Mouse (Mus musculus): Measurements from ENCODE around the gene Nostrin. TPM values are rescaled to one million over a fixed set of nuclear protein-coding genes. Genes with fewer than 3 reads are reported as not detected.

The Nostrin gene
- polyA plus RNA-seq, 1 experiment from 2014 or later: 1.6 TPM

DNA sequence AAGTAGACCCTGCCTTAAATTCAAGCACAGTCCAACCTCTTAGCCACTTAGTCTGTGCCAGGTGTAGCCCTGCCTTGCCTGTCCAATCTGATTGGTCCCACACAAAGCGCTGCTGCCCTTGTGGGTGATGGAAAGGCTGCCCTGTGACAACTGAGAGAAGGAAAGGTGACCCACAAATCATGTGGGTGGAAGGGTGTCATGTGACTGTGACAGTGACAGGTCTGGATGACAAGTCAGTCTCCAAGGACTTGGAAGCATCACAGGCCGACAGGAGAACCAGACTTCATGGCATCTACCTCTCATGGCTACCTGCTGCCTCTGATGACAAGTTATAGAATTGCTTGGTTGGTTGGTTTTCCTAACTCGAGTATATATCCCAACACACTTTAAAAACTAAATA lies 32.1 kb upstream of the Nostrin start:
- no peak overlapping the region for H3K27ac ChIP-seq (replicated peaks; ENCODE audit: low read depth, low read length)
- no peaks in the 10 kb centered on the region for H3K9me3 ChIP-seq (ENCODE audit: control insufficient read depth, low read length)
- H3K4me3 ChIP-seq (ENCODE audit: low read depth, low read length): no peak overlapping the region
- DNase-seq (ENCODE audit: low spot score) (no peak), ATAC-seq (ENCODE audit: insufficient number of reproducible peaks, low FRiP score, low TSS enrichment, low read depth) (no peak)
- H3K4me1 ChIP-seq (ENCODE audit: control insufficient read depth, insufficient read depth, low read length): no peaks in the 10 kb centered on the region
- H3K27me3 ChIP-seq (ENCODE audit: control insufficient read depth, insufficient read depth, low read length): no peaks in the 10 kb centered on the region
- no peak overlapping the region for H3K4me2 ChIP-seq (ENCODE audit: low read depth, severe bottlenecking)
- 76% methylated on average over 3 of the region's 3 CpGs for WGBS
- no peaks in the 10 kb centered on the region for H3K36me3 ChIP-seq (ENCODE audit: control insufficient read depth, insufficient read depth, low read length)
- H3K9ac ChIP-seq (ENCODE audit: low read length): no peak overlapping the region

GRCm38 (mm10) chr2:69104511-69105145 lies 31.0 kb upstream of the Nostrin start:
- H3K9me3 ChIP-seq (ENCODE audit: control insufficient read depth, low read length): no peaks in the 10 kb centered on the region
- H3K27ac ChIP-seq (replicated peaks; ENCODE audit: low read depth, low read length): no peak overlapping the region
- DNase-seq (ENCODE audit: low spot score) (no peak), ATAC-seq (ENCODE audit: insufficient number of reproducible peaks, low FRiP score, low TSS enrichment, low read depth) (no peak)
- H3K4me1 ChIP-seq (ENCODE audit: control insufficient read depth, insufficient read depth, low read length): no peaks in the 10 kb centered on the region
- no peaks in the 10 kb centered on the region for H3K27me3 ChIP-seq (ENCODE audit: control insufficient read depth, insufficient read depth, low read length)
- no peak overlapping the region for H3K9ac ChIP-seq (ENCODE audit: low read length)
- no peaks in the 10 kb centered on the region for H3K36me3 ChIP-seq (ENCODE audit: control insufficient read depth, insufficient read depth, low read length)
- H3K4me3 ChIP-seq (ENCODE audit: low read depth, low read length): no peak overlapping the region
- WGBS: 78% methylated on average over 10 of the region's 10 CpGs
- no peak overlapping the region for H3K4me2 ChIP-seq (ENCODE audit: low read depth, severe bottlenecking)

DNA sequence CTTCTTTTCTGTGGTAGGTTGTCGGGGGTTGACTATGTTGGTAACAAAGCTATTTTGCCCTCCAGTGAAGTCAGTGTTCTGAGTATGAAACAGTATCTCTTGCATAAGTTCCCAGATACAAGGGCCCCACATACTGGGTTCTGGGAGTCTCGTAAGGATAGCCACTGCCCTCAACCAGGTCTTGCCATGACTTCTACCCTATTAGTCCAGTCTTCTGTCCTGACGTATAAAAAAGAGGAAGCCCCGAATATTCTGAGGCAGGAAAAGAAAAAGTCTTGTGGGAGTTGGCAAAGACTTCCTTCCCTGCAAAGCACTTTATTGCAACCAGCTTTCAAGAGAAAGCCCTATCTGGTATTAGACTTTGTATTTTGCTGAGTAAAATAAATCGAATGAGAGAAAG lies 26.4 kb upstream of the Nostrin start:
- Histone ChIP-seq H3K9me3 (ENCODE audit: control insufficient read depth, low read length) (no peaks in the 10 kb centered on the region), H3K4me3 (ENCODE audit: low read depth, low read length) (no peak overlapping the region), H3K36me3 (ENCODE audit: control insufficient read depth, insufficient read depth, low read length) (no peaks in the 10 kb centered on the region), H3K27me3 (ENCODE audit: control insufficient read depth, insufficient read depth, low read length) (no peaks in the 10 kb centered on the region), H3K9ac (ENCODE audit: low read length) (no peak overlapping the region), H3K27ac (replicated peaks; ENCODE audit: low read depth, low read length) (no peak overlapping the region), H3K4me1 (ENCODE audit: control insufficient read depth, insufficient read depth, low read length) (no peaks in the 10 kb centered on the region), H3K4me2 (ENCODE audit: low read depth, severe bottlenecking) (no peak overlapping the region)
- no peak for DNase-seq (ENCODE audit: low spot score)
- 82% methylated on average over 5 of the region's 5 CpGs for WGBS
- ATAC-seq (ENCODE audit: insufficient number of reproducible peaks, low FRiP score, low TSS enrichment, low read depth): no peak

- Histone ChIP-seq H3K27me3 (ENCODE audit: control insufficient read depth, insufficient read depth, low read length) (no peaks in the 10 kb centered on the region), H3K4me3 (ENCODE audit: low read depth, low read length) (no peak overlapping the region), H3K36me3 (ENCODE audit: control insufficient read depth, insufficient read depth, low read length) (no peaks in the 10 kb centered on the region), H3K27ac (replicated peaks; ENCODE audit: low read depth, low read length) (no peak overlapping the region), H3K9me3 (ENCODE audit: control insufficient read depth, low read length) (no peaks in the 10 kb centered on the region), H3K4me1 (ENCODE audit: control insufficient read depth, insufficient read depth, low read length) (no peaks in the 10 kb centered on the region), H3K4me2 (ENCODE audit: low read depth, severe bottlenecking) (no peak overlapping the region), H3K9ac (ENCODE audit: low read length) (no peak overlapping the region)
- WGBS: 77% methylated on average over 7 of the region's 7 CpGs
- ATAC-seq (ENCODE audit: insufficient number of reproducible peaks, low FRiP score, low TSS enrichment, low read depth) (no peak), DNase-seq (ENCODE audit: low spot score) (no peak)
Observed at GRCm38 (mm10) chr2:69109710-69110109, 25.9 kb upstream of the Nostrin start.

DNA sequence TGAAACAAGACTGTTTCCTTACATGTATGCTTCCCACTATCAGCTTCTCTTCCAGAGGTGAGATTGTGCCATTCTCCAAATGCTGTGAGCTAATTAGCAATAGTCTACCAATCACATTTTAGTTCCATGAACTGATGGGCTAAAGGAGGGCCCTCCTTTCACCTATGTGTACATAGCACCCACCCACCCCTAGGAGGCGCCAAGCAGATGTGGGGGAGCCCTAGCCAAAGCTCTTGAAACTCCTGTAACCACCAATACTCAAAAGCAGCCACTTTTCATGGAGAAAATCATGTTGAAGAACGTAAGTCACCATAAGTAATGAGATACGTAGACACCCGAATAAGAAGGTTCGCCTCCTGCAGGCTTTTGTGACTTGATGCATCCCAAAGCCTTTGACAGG lies 23.0 kb upstream of the Nostrin start:
- no peak overlapping the region for H3K4me2 ChIP-seq (ENCODE audit: low read depth, severe bottlenecking)
- WGBS: 93% methylated on average over 5 of the region's 5 CpGs
- H3K4me1 ChIP-seq (ENCODE audit: control insufficient read depth, insufficient read depth, low read length): no peaks in the 10 kb centered on the region
- H3K4me3 ChIP-seq (ENCODE audit: low read depth, low read length): no peak overlapping the region
- no peak overlapping the region for H3K9ac ChIP-seq (ENCODE audit: low read length)
- ATAC-seq (ENCODE audit: insufficient number of reproducible peaks, low FRiP score, low TSS enrichment, low read depth): no peak
- H3K9me3 ChIP-seq (ENCODE audit: control insufficient read depth, low read length): no peaks in the 10 kb centered on the region
- DNase-seq (ENCODE audit: low spot score): no peak
- no peak overlapping the region for H3K27ac ChIP-seq (replicated peaks; ENCODE audit: low read depth, low read length)
- H3K36me3 ChIP-seq (ENCODE audit: control insufficient read depth, insufficient read depth, low read length): no peaks in the 10 kb centered on the region
- H3K27me3 ChIP-seq (ENCODE audit: control insufficient read depth, insufficient read depth, low read length): no peaks in the 10 kb centered on the region

DNA sequence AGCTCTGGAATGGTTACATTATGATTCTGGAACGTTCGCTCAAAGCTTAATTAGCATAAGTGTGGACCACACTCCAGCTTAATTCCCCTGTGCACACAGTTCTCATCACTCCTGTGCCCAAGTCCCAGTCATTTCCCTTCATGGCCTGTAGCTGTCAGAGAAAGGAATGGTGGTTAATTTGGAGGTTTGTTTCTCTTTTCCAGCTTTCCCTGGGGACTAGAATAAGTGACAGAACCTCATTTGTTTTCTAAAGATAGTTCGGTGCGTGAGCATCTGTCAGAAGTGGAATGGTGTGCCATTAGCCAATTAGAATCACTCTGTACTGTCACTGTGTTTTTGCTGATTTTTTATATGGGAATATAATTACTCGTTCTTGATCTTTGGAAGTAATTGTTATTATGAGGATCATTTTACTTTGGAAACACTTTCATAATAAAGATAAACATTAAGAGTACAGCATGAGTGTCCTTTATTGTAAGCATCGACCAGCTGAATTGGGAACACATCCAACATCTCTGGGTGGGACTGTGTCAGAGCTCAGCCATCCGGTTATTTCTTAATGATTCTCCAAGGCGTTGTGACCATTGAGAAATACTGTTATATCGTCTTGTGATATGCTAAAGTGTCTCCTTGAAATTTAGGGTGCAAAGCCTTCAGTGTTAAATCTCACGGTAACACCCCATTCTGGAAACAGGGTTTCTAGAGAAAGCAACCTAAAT lies 21.6 kb upstream of the Nostrin start:
- ATAC-seq (ENCODE audit: insufficient number of reproducible peaks, low FRiP score, low TSS enrichment, low read depth): no peak
- H3K4me2 ChIP-seq (ENCODE audit: low read depth, severe bottlenecking): no peak overlapping the region
- H3K36me3 ChIP-seq (ENCODE audit: control insufficient read depth, insufficient read depth, low read length): no peaks in the 10 kb centered on the region
- H3K4me3 ChIP-seq (ENCODE audit: low read depth, low read length): no peak overlapping the region
- H3K4me1 ChIP-seq (ENCODE audit: control insufficient read depth, insufficient read depth, low read length): no peaks in the 10 kb centered on the region
- H3K9ac ChIP-seq (ENCODE audit: low read length): no peak overlapping the region
- 90% methylated on average over 10 of the region's 10 CpGs for WGBS
- H3K9me3 ChIP-seq (ENCODE audit: control insufficient read depth, low read length): no peaks in the 10 kb centered on the region
- no peak overlapping the region for H3K27ac ChIP-seq (replicated peaks; ENCODE audit: low read depth, low read length)
- no peak for DNase-seq (ENCODE audit: low spot score)
- no peaks in the 10 kb centered on the region for H3K27me3 ChIP-seq (ENCODE audit: control insufficient read depth, insufficient read depth, low read length)

DNA sequence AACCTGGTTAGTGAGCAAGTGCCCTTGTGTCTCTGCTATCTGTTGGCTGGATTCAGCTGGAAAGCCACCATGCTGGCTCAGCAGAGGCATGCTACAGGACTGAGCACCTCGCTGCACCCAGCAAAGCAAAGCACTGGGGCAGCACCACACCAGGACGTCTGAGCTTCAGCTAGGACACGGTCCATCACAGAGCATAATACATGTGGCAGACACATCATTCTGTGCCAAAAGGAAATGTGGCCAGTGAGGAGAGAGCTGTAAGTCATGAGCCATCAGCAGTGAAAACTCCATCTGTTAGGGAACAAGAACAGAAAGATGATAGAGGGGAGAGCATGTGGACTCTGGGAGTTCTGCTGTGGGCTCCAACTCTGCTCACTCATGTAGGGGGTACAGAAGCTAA lies 19.7 kb upstream of the Nostrin start:
- ATAC-seq (ENCODE audit: insufficient number of reproducible peaks, low FRiP score, low TSS enrichment, low read depth) (no peak), DNase-seq (ENCODE audit: low spot score) (no peak)
- no peaks in the 10 kb centered on the region for H3K36me3 ChIP-seq (ENCODE audit: control insufficient read depth, insufficient read depth, low read length)
- no peak overlapping the region for H3K4me3 ChIP-seq (ENCODE audit: low read depth, low read length)
- no peaks in the 10 kb centered on the region for H3K9me3 ChIP-seq (ENCODE audit: control insufficient read depth, low read length)
- H3K27ac ChIP-seq (replicated peaks; ENCODE audit: low read depth, low read length): no peak overlapping the region
- no peak overlapping the region for H3K9ac ChIP-seq (ENCODE audit: low read length)
- H3K27me3 ChIP-seq (ENCODE audit: control insufficient read depth, insufficient read depth, low read length): no peaks in the 10 kb centered on the region
- H3K4me2 ChIP-seq (ENCODE audit: low read depth, severe bottlenecking): no peak overlapping the region
- WGBS: 93% methylated on average over 3 of the region's 3 CpGs
- no peaks in the 10 kb centered on the region for H3K4me1 ChIP-seq (ENCODE audit: control insufficient read depth, insufficient read depth, low read length)

DNA sequence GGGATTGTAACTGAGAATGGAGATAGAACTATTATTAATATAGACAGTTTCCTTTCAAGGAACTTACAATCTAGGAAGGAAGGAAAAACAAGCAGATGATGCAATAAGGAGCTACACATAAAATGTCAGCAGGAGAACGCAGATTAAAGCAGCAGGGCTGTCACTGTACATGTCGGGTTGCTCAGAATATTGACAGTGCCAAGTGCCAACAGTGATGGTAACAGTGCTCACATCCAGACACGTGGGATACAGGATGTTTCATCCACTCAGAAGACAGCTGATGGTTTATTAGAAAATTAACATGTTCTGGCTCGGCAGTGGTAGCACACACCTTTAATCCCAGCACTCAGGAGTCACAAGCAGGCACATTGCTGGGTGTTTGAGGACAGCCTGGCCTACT lies 18.8 kb upstream of the Nostrin start:
- Histone ChIP-seq H3K9ac (ENCODE audit: low read length) (no peak overlapping the region), H3K27ac (replicated peaks; ENCODE audit: low read depth, low read length) (no peak overlapping the region), H3K4me1 (ENCODE audit: control insufficient read depth, insufficient read depth, low read length) (no peaks in the 10 kb centered on the region), H3K9me3 (ENCODE audit: control insufficient read depth, low read length) (no peaks in the 10 kb centered on the region), H3K27me3 (ENCODE audit: control insufficient read depth, insufficient read depth, low read length) (no peaks in the 10 kb centered on the region), H3K36me3 (ENCODE audit: control insufficient read depth, insufficient read depth, low read length) (no peaks in the 10 kb centered on the region), H3K4me3 (ENCODE audit: low read depth, low read length) (no peak overlapping the region), H3K4me2 (ENCODE audit: low read depth, severe bottlenecking) (no peak overlapping the region)
- WGBS: 77% methylated on average over 4 of the region's 4 CpGs
- DNase-seq (ENCODE audit: low spot score) (no peak), ATAC-seq (ENCODE audit: insufficient number of reproducible peaks, low FRiP score, low TSS enrichment, low read depth) (no peak)

GRCm38 (mm10) chr2:69118994-69119393 lies 16.6 kb upstream of the Nostrin start:
- Histone ChIP-seq H3K9me3 (ENCODE audit: control insufficient read depth, low read length) (no peaks in the 10 kb centered on the region), H3K4me3 (ENCODE audit: low read depth, low read length) (no peak overlapping the region), H3K4me2 (ENCODE audit: low read depth, severe bottlenecking) (no peak overlapping the region), H3K27me3 (ENCODE audit: control insufficient read depth, insufficient read depth, low read length) (no peaks in the 10 kb centered on the region), H3K36me3 (ENCODE audit: control insufficient read depth, insufficient read depth, low read length) (no peaks in the 10 kb centered on the region), H3K27ac (replicated peaks; ENCODE audit: low read depth, low read length) (no peak overlapping the region), H3K9ac (ENCODE audit: low read length) (no peak overlapping the region), H3K4me1 (ENCODE audit: control insufficient read depth, insufficient read depth, low read length) (no peaks in the 10 kb centered on the region)
- ATAC-seq (ENCODE audit: insufficient number of reproducible peaks, low FRiP score, low TSS enrichment, low read depth): no peak
- 91% methylated on average over 1 of the region's 1 CpGs for WGBS
- no peak for DNase-seq (ENCODE audit: low spot score)

All from limb, embryonic 11.5 days (tissue).